Mouse (Mus musculus): ENCODE measurements around the gene Lamc2. TPM values are rescaled to one million over a fixed set of nuclear protein-coding genes. Genes with fewer than 3 reads are reported as not detected.
"Not testable (repeated sequence)": the region's sequence is repeated elsewhere in the genome, so short reads cannot be mapped to it uniquely, and the experiment has no call there.

Gene Lamc2
- total RNA-seq, 4 experiments from 2014 or later = 2.3 to 4.6 (median 2.7) TPM

DNA sequence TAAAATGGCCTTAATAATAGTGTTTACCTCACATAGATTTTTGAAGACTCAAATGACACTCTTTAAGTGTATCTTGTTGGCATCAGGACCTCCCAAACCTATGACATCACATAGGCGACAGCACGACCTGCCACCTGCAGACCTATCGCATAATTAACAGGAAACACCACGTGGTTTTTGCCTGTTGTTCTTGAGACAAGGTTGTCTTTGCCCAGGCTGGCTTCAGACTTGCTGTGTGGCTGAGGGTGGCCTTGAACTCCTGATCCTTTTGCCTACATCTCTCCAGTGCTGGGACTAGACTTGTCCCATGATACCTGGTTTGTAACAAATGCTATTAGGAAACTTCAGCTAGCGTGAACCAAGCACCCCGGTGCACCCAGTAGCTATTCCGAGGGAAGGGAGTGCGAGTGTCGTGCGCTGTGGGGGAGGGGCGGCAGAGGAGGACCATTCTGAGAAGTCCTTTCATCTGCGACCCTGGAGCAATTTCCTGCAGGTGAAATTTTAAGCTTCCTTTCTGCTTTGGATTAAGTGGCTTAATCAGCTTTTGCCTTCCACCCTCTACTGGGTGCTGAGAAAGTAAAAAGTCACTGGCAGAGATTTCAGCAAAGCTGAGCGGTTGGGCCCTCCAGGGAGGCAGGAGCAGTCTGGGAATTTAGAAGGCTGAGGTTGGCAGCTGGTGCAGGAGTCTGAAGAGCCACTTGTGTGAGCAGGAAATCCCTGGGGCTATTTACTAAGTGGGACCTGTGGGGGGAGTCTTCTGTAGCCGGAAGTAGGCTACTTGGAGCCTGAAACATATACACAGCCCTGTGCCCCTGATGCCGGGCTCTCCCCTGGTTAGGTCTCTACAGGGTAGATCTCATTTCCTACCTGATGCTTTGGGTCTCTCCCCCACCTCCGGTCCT lies 90.2 kb downstream of the Lamc2 start:
- no peak for DNase-seq (ENCODE audit: low spot score in 2 of 2)

- no peak for DNase-seq (ENCODE audit: low spot score in 2 of 2)
These were observed 90.9 kb downstream of the Lamc2 start for GRCm38 (mm10) chr1:153095328-153095727.

DNA sequence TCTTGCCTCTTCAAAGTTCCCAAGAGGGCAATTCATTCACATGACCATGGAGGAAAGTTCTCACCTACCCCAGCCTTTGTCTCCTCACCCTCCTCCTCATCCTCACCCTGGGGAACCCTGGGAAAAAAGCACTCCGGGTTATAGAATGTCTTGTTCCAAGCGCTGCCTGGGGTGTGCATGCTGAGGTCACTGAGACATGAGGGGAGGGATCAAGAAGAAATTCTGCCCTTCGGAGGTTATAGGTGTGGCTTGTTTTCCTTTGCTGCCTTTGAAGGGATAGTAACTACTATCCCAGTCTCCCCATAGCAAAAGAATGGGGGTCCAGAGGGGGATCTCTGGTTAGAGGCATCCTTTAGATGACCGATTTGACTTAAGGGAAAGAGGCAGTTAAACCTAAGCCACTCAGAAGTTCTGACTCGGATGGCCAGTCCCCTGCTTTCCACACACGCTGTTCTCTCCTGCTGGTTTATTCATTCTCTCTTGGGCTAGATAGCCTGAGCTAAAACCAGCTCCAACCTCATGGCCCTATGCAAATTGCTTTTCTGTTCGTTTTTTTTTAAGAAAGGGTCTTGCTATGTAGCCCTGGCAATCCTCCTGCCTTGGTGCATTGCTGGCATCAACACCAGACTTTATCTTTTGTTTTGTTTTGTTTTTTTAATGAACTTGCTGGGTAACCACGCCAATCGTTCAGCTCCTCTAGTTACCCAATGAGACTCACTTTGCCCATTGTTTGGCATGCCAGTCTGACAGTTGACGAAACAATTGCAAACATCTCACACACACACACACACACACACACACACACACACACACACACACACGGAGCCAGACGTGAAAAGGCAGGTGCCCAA lies 91.8 kb downstream of the Lamc2 start:
- no peak for DNase-seq (ENCODE audit: low spot score in 2 of 2)

DNA sequence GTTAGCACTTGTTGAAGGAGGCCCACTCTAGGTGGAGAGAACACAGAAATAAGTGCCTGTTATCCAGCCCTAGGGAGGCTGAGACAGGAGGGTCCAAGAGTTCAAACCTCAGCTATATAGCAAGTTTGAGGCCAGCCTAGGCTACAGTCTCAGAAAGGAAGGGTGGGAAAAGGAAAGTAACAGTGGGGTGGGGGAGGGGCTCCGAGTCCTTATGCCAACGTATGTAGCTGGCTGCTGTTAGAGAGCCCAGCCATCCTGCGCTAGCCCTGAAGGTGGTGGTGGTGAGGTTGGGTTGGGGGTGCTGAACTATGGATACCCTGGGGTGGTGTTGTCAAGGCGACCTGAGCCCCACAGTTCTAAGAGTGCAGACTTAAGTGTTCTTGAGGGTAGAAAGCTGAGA lies 92.7 kb downstream of the Lamc2 start:
- DNase-seq (ENCODE audit: low spot score in 2 of 2) = no peak

GRCm38 (mm10) chr1:153093172-153093571 lies 93.1 kb downstream of the Lamc2 start:
- no peak for DNase-seq (ENCODE audit: low spot score in 2 of 2)

DNA sequence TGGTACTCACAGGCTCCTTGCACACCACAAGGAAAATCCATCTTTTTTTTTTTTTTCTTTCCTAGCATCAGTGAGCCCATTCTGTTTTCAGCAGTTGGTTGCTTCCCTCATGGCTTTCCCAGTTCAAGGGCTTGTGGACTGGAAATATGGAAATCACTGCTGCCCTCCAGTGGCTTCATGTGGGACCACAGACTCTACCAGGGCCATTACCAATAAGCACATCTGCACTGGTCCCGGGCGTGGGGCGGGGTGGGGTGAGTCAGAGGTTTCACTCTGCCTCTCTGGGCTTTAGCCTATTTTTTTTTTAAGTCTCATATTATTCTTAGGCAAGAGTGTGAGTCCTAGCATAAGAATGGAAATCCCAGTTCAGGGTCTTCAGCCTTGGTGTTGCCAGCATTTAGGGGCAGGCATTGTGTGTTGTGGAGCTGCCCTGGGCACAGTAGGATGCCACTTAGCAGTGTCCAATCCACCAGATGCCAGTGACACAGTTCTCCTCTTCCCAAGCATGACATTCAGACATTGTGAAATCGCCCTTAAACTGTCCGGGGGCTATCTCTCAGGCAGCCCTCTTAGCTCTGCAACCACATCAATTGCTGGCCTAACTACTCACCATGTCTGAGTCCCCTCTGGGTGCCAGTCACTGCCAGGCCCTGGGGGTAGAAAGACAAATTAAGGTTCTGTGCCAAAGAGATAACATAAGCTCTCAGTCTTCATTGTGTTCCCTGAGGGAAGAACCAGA lies 93.8 kb downstream of the Lamc2 start:
- DNase-seq (ENCODE audit: low spot score in 2 of 2) = peak; percentile 64 to 66

- DNase-seq (ENCODE audit: low spot score in 2 of 2) = no peak
These were observed 94.6 kb downstream of the Lamc2 start for GRCm38 (mm10) chr1:153091438-153092236.

GRCm38 (mm10) chr1:153090807-153091206 lies 95.4 kb downstream of the Lamc2 start:
- no peak for DNase-seq (ENCODE audit: low spot score in 2 of 2)

DNA sequence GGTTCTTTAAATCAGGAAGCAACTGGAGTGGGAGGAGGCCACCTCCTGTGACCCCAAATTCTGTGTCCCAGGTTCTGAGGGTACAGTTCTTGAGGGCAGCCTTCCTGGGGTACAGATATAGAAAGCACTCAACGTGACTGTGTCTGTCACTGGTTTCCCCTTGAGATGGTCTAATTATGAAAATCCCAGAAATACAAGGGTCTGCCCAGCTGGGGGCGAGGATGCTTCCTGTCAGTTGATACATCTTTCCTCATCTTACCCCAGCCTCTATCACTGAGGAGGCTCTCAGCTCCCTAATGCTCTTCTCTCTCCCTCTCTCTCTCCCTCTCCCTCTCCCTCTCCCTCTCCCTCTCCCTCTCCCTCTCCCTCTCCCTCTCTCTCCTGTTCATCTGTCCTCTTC lies 96.2 kb downstream of the Lamc2 start:
- DNase-seq (ENCODE audit: low spot score in 2 of 2) = no peak

DNA sequence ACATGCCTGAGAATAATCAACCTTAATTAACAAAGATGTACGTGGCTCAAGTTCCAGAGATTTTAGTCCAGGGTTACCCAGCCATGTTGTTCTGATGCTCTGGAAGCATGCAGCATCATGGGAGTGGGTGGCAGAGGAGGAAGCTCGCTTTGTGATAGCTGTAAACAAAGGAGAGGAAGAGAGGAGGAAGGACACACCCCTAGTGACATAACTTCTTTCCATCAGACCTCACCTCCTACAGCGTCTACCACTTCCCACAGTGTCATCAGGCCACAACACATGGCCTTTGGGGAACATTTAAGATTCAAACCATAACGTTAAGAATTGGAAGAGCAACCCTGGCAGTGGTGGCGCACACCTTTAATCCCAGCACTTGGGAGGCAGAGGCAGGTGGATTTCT lies 98.5 kb downstream of the Lamc2 start:
- no peak for DNase-seq (ENCODE audit: low spot score in 2 of 2)

GRCm38 (mm10) chr1:153085198-153085597 lies 101.0 kb downstream of the Lamc2 start:
- no peak for DNase-seq (ENCODE audit: low spot score in 2 of 2)

DNA sequence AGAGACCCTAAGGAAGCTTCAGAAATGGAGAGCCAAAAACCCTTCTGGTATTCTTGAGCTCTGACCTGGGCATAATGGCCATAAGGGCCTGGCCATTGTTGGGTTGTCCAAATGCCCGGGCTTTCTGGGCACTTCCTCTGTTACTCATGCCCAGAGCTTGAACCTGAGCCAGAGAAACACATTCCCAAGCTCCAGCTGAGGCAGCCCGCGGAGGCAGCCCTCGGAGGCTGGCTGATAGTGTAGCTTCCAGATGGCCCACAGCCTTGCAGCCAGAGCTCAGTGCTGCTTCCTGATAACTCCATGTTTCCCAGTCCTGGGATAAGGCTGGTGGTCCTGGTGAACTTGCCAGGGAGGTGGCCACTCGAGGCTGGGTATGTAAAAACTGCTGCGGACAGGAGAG lies 102.1 kb downstream of the Lamc2 start:
- peak; percentile 35 to 52 for DNase-seq (ENCODE audit: low spot score in 2 of 2)

GRCm38 (mm10) chr1:153083233-153083632 lies 103.0 kb downstream of the Lamc2 start:
- not testable (repeated sequence) for DNase-seq (ENCODE audit: low spot score in 2 of 2)

DNA sequence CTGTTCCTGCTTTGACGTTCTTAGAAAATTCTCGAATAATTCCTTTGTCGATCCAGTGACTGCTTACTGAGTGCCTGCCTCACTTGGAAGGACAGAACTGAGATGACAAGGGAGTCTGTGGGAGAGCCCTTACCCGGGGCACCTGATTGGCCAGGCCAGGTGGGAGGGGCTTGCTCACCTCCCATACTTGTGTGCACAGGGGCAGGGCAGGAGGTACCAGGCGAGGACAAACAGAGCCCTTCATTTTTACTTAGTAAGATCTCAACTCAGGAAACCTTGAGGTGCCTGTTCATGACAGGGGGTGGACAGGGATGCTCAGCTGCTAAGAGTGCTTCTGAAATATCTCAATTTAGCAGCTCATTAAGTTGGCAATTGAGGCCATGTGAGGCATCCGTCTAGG lies 110.3 kb downstream of the Lamc2 start:
- no peak for DNase-seq (ENCODE audit: low spot score in 2 of 2)

DNA sequence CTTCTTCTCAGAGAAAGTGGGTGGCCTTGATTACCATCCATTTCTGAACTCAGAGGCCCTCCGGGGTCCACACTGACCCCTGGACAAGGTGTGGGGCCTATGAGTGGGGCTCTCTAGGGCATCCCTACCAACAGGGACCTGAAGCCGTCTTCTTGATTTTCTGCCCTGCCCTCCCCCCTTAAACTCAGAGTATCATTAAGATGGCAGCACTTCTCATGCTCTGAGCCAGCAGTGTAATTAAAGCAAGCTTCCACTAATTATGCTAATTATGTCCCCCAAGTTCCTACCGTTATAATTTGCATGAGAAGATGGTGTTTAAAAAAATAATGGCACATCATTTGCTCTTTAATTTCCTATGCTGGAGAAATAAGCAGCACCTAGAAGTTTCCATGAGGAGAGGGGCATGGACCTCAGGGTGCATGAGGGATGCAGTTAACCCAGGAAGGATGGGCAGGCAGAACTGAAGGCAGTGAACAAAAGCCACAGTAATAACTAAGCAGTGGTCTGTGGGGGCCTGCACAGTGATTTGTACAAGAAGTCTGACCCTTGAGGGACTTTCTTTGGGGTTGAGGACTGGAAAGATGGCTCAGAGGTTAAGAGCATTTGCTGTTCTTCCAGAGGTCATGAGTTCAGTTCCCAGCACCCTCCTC lies 111.0 kb downstream of the Lamc2 start:
- no peak for DNase-seq (ENCODE audit: low spot score in 2 of 2)

- no peak for DNase-seq (ENCODE audit: low spot score in 2 of 2)
These were observed 112.8 kb downstream of the Lamc2 start for GRCm38 (mm10) chr1:153073441-153073840.

Data from layer of hippocampus, adult 8-10 months (tissue).